Mouse (Mus musculus) C2C12 (cell line): Measurements from ENCODE around the gene Glrp1. TPM values are rescaled to one million over a fixed set of nuclear protein-coding genes. Genes with fewer than 3 reads are reported as not detected.
A peak's percentile ranks its signal among the peaks of the same experiment; 100 is the strongest.

Experiments
- H3K27me3 ChIP-seq: one replicate; pipeline ENCODE4 v1.6.1; 2011; ENCODE audit not compliant: control insufficient read depth, insufficient read depth, insufficient read length
- H3K36me3 ChIP-seq: one replicate; pipeline ENCODE4 v1.6.1; 2011; ENCODE audit not compliant: control insufficient read depth, insufficient read depth
- H3K4me3 ChIP-seq: one replicate; pipeline ENCODE4 v1.5.1; 2011; ENCODE audit warnings: mild to moderate bottlenecking, control low read depth; ENCODE audit not compliant: poor library complexity, insufficient read depth, severe bottlenecking
- H3K79me2 ChIP-seq: one replicate; pipeline ENCODE4 v1.6.1; 2011; ENCODE audit not compliant: control insufficient read depth, insufficient read depth
- H3K79me3 ChIP-seq: one replicate; pipeline ENCODE4 v1.6.1; 2011; ENCODE audit warnings: low read depth, control low read depth
- H3ac ChIP-seq: one replicate; pipeline ENCODE3; 2011; ENCODE audit warnings: low read depth; ENCODE audit not compliant: control insufficient read depth, insufficient read length
- CEBPB ChIP-seq: IDR thresholded peaks from one replicate; pipeline ENCODE4 v1.6.1; 2011; ENCODE audit warnings: low read depth, mild to moderate bottlenecking, control low read depth, moderate library complexity
- CTCF ChIP-seq: IDR thresholded peaks from one replicate; pipeline ENCODE4 v1.5.1; 2011; ENCODE audit not compliant: control insufficient read depth, insufficient read depth, insufficient read length
- FOSL1 ChIP-seq: IDR thresholded peaks from one replicate; pipeline ENCODE4 v1.8.0; 2011; ENCODE audit warnings: mild to moderate bottlenecking, low read length; ENCODE audit not compliant: poor library complexity, insufficient read depth, severe bottlenecking
- MAX ChIP-seq: IDR thresholded peaks from one replicate; pipeline ENCODE4 v1.6.1; 2011; ENCODE audit warnings: mild to moderate bottlenecking, control low read depth
- MYOD1 ChIP-seq: IDR thresholded peaks from one replicate; pipeline ENCODE4 v1.6.1; 2011; ENCODE audit warnings: low read depth; ENCODE audit not compliant: control insufficient read depth, insufficient read length
- MYOG ChIP-seq: IDR thresholded peaks from one replicate; pipeline ENCODE4 v1.6.1; 2011; ENCODE audit not compliant: control insufficient read depth, insufficient read length; ENCODE audit errors: extremely low read depth
- USF1 ChIP-seq: IDR thresholded peaks from one replicate; pipeline ENCODE4 v1.6.1; 2011; ENCODE audit warnings: low read depth, mild to moderate bottlenecking, control low read depth, moderate library complexity
- polyA plus RNA-seq: library from polyadenylated mRNA; unstranded; fragments of >200 nt; fragmentation: generic; extraction: Trizol; gene quantifications from one replicate; pipeline ENCODE4 v1.2.1, GENCODE M21; 2012; ENCODE audit warnings: missing spikeins

The Glrp1 gene
- polyA plus RNA-seq, 1 experiment = 1.3 TPM

DNA sequence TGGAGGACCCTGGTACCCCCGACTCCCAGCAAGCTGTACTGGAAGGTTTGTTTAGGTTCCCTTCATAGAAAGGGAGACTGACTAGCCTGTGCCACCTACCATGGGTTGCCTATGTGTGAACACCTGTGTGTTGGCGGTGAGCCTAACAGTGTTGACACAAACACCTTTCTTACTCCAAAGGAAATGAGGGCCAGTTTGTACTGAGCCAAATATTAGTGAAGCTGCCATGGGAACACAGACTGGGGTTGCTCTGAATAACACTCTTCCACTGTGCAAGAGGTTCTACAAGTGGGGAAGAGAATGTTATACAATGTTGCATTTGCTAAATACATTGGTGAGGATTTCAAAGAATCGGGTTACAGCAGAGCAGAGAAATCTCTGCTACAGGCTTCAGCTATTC lies 46.6 kb downstream of the Glrp1 start:
- H3ac ChIP-seq = no peak overlapping the region
- H3K4me3 ChIP-seq = no peak overlapping the region
- H3K27me3 ChIP-seq = no peaks in the 10 kb centered on the region
- H3K79me2 ChIP-seq = no peaks in the 10 kb centered on the region
- no peaks in the 10 kb centered on the region for H3K79me3 ChIP-seq
- H3K36me3 ChIP-seq = no peaks in the 10 kb centered on the region
- TF ChIP-seq CTCF = no peak
- no peak for TF ChIP-seq MAX
- TF ChIP-seq FOSL1 = no peak
- TF ChIP-seq MYOD1 = no peak
- no peak for TF ChIP-seq CEBPB
- TF ChIP-seq MYOG = no peak
- no peak for TF ChIP-seq USF1

DNA sequence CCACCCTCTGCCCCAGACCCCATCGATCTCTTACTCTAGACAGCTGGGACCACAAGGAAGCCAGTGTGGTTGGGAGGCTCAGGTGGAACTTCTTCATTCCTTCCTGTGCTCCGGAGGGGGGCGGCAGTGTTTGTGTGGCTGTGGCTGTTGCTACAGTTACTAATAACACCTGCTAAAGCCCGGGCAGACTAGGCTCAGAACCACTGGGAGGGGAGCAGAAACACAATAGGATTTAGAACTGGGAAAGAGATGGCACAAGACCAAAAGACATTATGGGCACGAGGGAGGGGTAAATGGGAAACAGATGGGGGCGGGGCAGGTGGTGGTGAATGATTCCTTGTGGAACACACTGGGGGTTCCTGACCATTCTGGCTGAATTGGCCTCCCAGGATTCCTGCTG lies 47.4 kb downstream of the Glrp1 start:
- Histone ChIP-seq H3K36me3 (no peaks in the 10 kb centered on the region), H3K4me3 (no peak overlapping the region), H3K27me3 (no peaks in the 10 kb centered on the region), H3ac (no peak overlapping the region), H3K79me3 (no peaks in the 10 kb centered on the region), H3K79me2 (no peaks in the 10 kb centered on the region)
- no peak for TF ChIP-seq FOSL1
- TF ChIP-seq MYOD1 = no peak
- no peak for TF ChIP-seq MAX
- TF ChIP-seq USF1 = no peak
- TF ChIP-seq CTCF = no peak
- TF ChIP-seq CEBPB = no peak
- TF ChIP-seq MYOG = no peak

DNA sequence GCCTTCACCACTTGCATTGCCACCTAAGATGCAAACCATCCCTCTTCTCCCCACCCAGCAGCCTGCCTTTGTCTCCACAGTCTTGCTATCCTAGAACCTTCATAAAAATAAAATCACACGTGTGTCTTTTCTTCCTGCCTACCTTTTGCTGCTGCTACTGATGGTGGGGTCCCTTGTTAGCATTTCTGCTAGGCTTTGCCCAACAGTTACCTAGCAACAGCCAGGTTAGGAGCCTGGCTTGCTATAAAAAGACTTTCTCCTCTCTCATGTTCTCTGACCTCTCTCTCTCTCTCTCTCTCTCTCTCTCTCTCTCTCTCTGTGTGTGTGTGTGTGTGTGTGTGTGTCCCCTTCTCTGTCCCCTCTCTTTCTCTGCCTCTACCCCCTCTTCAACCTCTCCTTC lies 48.8 kb downstream of the Glrp1 start:
- H3K79me2 ChIP-seq = no peaks in the 10 kb centered on the region
- TF ChIP-seq CTCF (no peak), CEBPB (no peak), FOSL1 (no peak), MYOD1 (no peak), MAX (no peak), USF1 (no peak), MYOG (no peak)
- no peaks in the 10 kb centered on the region for H3K27me3 ChIP-seq
- no peak overlapping the region for H3K4me3 ChIP-seq
- no peak overlapping the region for H3ac ChIP-seq
- no peaks in the 10 kb centered on the region for H3K79me3 ChIP-seq
- no peaks in the 10 kb centered on the region for H3K36me3 ChIP-seq

DNA sequence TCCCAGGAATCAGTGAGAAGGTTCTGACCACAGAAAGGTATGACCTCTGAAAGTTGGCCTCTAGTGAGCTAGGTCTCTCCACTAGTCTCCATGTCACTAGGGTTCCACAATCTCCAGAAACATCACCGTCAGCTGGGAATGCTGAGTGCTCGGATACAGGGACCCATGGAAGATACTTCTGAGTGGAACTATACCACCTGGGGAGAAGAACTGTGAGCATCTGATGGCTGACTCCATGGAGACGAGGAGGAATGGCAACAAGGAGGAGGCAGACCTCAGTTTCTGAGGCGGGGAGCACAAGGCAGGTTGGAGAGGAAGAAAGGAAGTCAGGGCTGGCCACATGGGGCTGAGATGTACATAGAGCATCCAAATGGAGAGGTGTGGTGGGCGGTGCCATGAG lies 50.2 kb downstream of the Glrp1 start:
- H3K36me3 ChIP-seq = no peaks in the 10 kb centered on the region
- no peak overlapping the region for H3K4me3 ChIP-seq
- TF ChIP-seq CEBPB (no peak), MYOG (no peak), MYOD1 (no peak), CTCF (no peak), MAX (no peak), USF1 (no peak), FOSL1 (no peak)
- H3K27me3 ChIP-seq = no peaks in the 10 kb centered on the region
- no peaks in the 10 kb centered on the region for H3K79me2 ChIP-seq
- H3K79me3 ChIP-seq = no peaks in the 10 kb centered on the region
- H3ac ChIP-seq = no peak overlapping the region

DNA sequence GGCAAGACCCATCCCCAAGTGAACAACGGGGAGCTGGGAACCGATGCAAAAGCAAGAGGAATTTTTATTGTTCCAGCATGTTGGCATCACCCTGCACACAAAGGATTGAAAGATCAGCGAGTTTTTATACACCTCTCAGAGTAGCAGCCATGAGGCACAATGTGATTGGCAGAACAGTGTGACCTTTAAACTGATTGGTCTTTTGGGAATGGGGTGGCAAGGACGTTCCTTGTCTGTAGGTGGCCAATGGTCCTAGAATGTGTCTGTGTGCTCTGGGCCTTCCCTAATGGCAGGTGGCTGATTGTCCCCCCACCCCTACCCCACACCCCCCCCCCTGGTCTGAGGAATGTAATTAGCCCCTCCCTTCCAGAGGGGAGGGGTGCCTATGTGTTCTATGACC lies 50.7 kb downstream of the Glrp1 start:
- H3K27me3 ChIP-seq = no peaks in the 10 kb centered on the region
- no peak overlapping the region for H3K4me3 ChIP-seq
- H3ac ChIP-seq = no peak overlapping the region
- no peaks in the 10 kb centered on the region for H3K79me3 ChIP-seq
- TF ChIP-seq MYOG = no peak
- no peak for TF ChIP-seq FOSL1
- TF ChIP-seq MAX = no peak
- no peak for TF ChIP-seq MYOD1
- TF ChIP-seq CEBPB = no peak
- no peak for TF ChIP-seq USF1
- TF ChIP-seq CTCF = no peak
- H3K36me3 ChIP-seq = no peaks in the 10 kb centered on the region
- no peaks in the 10 kb centered on the region for H3K79me2 ChIP-seq

DNA sequence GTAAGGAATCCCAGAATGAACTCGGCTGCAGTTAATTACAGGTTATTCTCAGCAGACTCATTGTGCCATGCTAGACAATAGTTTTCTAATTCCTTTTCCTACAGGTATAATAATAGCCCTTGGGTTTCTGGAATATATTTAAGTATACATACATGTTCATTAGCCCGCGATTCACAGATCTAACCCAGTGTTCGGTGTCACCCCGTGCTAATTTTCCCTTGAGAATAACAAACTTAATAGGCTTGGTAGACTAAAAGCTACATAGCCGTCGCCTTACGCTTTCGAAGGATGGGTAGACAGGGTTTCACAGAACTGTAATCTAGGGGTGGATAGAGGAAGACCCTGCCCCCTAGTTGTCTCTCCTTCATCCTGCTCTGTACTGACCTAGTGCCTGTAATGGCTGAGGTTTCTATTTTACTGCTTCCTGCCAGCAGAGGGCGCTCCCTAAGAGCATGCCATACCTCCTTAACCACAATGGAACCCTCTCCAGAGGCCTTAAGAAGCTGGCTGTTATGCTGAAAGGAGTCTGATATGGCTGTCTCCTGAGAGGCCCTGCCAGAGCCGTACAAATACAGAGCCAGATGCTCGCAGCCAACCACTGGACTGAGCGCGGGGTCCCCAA lies 53.3 kb downstream of the Glrp1 start:
- H3K79me3 ChIP-seq = no peaks in the 10 kb centered on the region
- H3ac ChIP-seq = no peak overlapping the region
- H3K4me3 ChIP-seq = no peak overlapping the region
- no peaks in the 10 kb centered on the region for H3K36me3 ChIP-seq
- H3K27me3 ChIP-seq = no peaks in the 10 kb centered on the region
- H3K79me2 ChIP-seq = no peaks in the 10 kb centered on the region
- TF ChIP-seq MYOG = no peak
- no peak for TF ChIP-seq CEBPB
- peak; percentile 47 for TF ChIP-seq CTCF
